Mouse (Mus musculus) lung, adult 18-20 months (tissue): Measurements from ENCODE around the gene Olfr90.
"Not testable (repeated sequence)": the region's sequence is repeated elsewhere in the genome, so short reads cannot be mapped to it uniquely, and the experiment has no call there.

Source experiments
- DNase-seq, 2 experiments: peaks; one replicate each; pipeline ENCODE4 v3.0.0; 2022; ENCODE audit warnings: mixed read lengths in 2 of 2

Olfr90 gene

DNA sequence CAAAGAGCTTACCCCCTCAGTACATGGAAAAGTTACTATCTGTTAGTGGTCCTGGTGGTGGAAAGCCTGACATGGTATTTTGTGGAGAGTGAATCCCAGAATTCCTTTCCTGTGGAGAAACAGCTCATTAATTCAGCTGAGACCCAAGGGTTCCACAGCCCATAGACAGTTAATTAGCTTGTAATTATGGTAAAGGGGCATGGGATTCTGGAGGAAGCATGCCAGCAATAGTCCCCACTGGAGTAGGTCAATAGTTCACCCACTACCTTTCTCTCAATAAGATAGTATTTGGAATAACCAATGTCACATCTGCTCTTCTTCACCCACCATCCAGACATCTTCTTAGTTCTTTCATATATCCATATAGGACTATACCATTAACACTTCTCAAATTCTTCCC, at the start of gene Olfr90:
Olfr90 (minus strand) TSS at position 101 of the 400 bp plus-strand sequence.
- DNase-seq = no peak

DNA sequence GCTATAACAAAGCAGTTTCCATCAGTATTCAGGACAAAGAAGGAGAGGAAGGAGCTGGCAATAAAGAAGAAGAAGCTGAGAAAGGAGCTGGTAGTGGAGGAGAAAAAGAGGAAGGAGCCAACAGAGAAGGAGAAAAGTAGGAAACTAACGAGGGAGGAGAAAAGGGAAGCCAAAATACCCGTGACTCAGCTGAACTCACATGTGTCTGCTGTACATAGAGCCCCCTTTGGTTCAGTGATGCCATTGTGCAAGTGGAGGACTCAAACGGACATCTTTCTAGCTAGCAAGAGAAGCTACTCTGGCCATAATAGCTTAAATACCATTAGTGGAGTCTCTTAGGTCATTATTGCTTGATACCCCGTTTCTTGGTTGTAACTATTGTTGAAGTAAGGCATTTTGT, 43.1 kb upstream of the Olfr90 start:
- not testable (repeated sequence) for DNase-seq

DNA sequence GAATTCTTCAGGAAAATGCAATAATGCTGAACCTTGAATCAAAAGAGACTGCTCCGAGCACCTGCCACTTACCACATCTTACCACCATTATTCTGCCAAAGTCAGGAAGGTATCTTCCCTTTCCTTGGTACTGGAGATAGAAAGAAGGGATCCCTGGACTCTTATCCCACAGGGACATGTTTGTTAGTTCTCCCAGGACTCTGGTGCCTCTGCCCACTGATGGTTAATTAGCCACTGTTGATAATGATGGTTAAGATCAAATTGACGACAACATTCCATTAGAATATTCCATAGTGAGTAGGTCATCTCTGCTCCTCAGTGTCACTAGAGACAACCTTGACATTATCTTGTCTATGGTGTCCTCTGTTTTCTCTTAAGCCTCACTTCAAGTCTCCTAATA, 31.7 kb upstream of the Olfr90 start, which contains the start of gene Olfr92:
Olfr92 (minus strand) TSS at position 101 of the 400 bp plus-strand sequence.
- DNase-seq = no peak

DNA sequence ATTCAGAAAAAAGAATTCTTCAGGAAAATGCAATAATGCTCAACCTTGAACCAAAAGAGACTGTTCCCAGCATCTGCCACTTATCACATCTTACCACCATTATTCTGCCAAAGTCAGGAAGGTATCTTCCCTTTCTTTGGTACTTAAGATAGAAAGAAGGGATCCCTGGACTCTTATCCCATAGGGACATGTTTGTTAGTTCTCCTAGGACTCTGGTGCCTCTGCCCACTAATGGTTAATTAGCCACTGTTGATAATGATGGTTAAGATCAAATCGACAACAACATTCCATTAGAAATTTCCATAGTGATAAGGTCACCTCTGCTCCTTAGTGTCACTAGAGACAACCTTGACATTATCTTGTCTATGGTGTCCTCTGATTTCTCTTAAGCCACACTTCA, 9.9 kb upstream of the Olfr90 start, which contains the start of gene Olfr91:
Olfr91 (minus strand) TSS at position 101 of the 400 bp plus-strand sequence.
- no peak for DNase-seq

DNA sequence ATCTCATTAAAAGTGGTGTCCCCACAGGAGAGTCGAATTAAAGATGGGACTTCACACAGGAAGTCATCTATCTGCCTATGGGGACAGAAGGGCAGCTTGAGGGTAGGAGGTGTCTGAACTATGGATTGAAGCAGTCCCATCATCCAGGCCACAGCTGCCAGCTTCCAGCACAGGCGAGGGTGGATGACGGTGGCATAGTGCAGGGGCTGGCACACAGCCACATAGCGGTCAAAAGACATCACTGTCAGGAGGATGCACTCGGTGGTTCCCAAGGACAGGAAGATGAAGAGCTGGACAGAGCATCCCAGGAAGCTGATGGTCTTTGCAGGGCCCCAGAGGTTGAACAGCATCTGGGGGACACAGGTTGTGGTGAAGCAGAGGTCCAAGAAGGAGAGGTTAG, 5.0 kb upstream of the Olfr90 start:
- DNase-seq = no peak

DNA sequence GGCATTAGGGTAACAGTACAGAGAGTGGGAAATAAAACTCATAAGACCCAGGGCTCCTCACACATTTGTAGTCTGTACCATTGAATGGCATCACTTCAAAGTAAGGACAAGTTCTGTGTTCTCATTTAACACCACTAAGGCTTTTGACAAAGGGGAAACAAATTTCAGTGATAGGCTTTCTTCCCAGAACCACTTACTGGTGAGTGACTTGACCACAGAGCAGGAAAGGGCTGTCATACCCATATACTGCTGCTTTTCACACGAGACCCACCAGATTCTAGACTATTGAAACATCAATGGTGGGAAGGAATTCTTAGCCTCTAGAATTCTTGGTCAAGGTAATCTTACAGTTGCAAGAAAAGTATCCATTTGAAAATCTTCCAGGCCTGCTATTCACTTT, 3.9 kb upstream of the Olfr90 start:
- DNase-seq = no peak

DNA sequence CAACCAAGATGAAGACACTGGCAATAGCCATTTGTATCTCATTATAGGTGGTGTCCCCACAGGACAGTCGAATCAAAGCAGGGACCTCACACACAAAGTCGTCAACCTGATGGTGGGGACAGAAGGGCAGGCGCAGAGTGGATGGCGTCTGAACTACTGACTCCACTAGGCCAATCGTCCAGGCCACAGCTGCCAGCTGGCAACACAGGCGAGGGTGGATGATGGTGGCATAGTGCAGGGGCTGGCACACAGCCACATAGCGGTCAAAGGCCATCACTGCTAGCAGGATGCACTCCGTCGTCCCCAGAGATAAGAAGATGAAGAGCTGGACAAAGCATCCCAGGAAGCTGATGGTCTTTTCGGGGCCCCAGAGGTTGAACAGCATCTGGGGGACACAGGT, 2.8 kb downstream of the Olfr90 start:
- DNase-seq = no peak

DNA sequence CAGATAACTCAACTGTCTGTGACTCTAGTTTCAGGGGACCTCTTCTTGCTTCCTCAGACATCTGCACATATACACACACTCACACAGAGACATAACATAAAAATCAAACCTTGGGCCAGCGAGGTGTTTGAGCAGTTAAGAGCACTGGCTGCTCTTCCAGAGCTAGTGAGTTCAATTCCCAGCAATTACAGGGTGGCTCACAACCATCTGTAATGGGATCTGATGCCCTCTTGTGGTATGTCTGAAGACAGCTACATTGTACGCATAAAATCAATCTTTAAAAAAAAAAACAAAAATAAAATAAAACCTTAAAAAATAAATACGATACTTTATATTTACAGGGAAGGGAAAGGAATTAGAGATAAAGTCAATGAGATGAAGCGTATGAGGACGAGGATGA, 3.7 kb downstream of the Olfr90 start:
- DNase-seq = no peak

- peak; percentile 15 to 37 for DNase-seq
Measured at GRCm38 (mm10) chr17:37083327-37083726, 5.0 kb downstream of the Olfr90 start.

GRCm38 (mm10) chr17:37081659-37082058, 6.6 kb downstream of the Olfr90 start:
- DNase-seq = no peak

GRCm38 (mm10) chr17:37080119-37080518, 8.2 kb downstream of the Olfr90 start:
- DNase-seq = peak; percentile 22 to 40

DNA sequence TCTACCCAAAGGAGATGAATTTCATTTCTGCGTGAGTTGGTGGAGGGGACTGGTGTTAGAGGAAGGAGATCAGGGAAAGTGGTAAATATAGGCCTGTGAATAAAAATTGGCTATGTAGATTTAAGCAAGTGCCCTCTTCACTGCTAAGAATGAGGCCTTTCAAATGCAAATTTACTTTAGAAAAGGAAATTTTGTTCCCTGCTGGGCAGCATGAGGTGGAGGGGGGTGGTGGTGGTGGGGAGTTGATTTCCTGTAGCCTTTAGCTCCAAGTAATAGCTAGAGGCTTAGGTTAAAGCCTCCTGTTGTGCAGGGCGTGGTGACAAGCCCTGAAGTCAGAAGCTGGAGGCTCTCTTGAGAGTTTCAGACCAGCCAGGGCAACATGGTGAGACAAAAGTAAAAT, 9.3 kb downstream of the Olfr90 start:
- DNase-seq = no peak

- DNase-seq = no peak
Measured at GRCm38 (mm10) chr17:37078193-37078592, 10.1 kb downstream of the Olfr90 start.

- DNase-seq = no peak
Measured at GRCm38 (mm10) chr17:37075766-37076165, 12.5 kb downstream of the Olfr90 start.

- no peak for DNase-seq
Measured at GRCm38 (mm10) chr17:37075181-37075580, 13.1 kb downstream of the Olfr90 start.

DNA sequence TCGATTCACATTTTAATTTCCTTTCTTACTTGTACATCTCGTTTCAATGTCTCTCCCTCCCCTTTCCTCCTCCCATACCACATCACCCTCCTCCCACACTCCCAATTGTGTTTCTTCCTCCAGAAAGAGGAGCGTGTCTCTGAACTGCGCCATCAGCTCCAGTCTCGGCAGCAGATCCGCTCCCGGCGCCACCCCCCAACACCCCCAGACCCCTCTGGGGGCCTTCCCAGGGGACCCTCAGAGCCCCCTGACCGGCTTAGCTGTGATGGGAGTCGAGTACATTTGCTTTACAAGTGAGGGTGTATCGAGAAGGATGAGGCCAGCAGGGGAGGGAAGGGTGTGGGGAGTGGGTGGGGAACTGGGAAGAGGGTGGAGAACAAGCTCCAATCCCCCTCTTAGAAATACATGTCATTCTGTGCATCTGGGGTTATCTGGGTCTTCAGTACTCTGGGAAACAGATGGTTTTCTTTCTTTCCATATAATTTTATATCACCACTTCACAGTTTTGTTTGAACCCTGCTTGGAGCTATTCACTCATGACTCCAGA, 15.5 kb downstream of the Olfr90 start:
- DNase-seq = no peak

DNA sequence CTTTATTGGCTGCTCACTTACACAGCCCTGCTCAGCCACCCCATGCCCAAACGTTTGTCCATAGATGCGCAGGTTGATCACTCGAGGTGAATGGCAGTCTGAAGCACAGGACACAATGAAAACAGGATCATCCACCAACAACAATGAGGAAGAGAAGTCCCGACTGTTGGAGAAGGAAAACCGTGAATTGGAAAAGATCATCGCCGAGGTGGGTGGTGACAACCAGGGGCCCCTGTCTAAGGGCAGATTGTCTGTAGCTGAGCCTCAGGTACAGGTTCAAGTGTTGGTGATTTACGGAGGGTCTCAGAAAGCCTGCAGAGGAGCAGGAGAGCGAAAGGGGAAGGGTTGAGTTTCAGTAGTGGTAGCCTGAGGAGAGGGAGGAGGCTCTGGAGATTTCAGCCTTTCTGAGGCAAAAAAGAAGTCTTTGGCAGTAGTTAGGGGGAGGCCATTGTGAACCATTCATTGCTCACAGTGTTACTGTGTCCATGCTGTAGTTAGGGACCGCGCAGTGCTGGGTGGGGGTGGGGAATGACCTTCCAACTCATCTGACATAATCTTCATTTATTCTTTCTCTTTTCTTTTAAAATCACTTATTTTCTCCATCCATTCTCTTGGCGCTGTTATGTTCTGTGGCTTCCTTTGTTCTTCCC, 16.1 kb downstream of the Olfr90 start:
- DNase-seq = no peak

GRCm38 (mm10) chr17:37070121-37070520, 18.2 kb downstream of the Olfr90 start:
- no peak for DNase-seq

DNA sequence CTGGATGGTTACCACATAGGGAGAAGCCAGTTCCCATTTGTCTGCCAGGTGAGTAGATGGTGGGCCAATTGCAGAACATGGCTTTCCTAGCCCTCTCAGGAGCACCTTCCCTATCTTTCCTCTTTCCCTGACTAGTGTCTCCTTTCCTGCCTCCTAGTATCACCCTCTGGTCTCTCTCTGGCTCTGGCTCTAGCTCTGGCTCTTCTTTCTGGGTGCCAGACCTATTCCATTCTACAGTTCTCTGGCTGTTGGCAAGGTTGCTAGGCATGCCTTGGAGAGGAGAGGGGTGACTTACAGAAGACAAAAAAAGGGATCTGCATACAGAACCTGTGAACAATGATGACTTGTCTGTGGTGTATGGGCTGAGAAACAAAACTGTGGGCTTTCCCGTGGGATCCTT, 20.4 kb downstream of the Olfr90 start:
- DNase-seq = no peak

- DNase-seq = no peak
Measured at GRCm38 (mm10) chr17:37065993-37066392, 22.3 kb downstream of the Olfr90 start.

DNA sequence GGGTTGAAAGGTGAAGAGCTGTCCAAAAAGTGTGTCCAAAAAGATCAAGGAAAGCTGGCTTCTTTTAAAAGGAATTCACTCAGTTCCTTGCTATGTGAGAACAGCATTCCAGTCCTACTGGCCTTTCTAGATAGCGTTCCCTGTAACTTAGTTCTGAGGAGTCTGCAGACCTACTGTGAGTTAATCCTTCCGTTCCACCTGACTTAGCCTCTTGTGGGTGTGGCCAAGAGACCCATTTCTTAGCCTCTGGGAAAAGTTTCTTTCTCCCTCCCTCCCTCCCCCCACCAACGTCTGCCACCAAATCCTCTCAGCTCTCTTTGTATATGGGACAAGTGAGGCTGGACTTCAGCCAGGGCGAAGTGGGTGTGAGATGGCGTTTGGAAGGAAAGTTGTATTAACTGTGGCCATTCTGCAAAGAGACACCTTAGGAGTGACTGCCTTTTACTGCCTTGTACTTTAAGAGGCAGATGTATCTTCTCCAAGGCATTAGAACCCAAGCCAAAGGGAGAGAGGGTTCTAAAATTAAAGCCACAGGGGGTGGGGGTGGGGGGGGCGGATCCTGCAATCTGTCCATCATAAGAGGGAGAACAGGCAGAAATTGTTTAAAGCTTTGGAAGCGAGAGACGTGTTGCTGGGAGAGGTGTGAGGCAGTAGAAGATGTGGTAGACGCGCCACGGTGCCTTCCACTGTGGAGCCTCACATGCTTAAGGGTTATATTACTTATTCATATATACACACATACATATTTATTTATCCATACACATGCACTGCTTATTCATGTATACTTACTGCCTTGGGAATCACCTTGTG, 24.4 kb downstream of the Olfr90 start:
- DNase-seq = no peak

GRCm38 (mm10) chr17:37063063-37063462, 25.2 kb downstream of the Olfr90 start:
- no peak for DNase-seq

GRCm38 (mm10) chr17:37062101-37062641, 26.1 kb downstream of the Olfr90 start:
- DNase-seq = no peak

- no peak for DNase-seq
Measured at GRCm38 (mm10) chr17:37061435-37061834, 26.9 kb downstream of the Olfr90 start.
